Mouse (Mus musculus) brain, embryonic 14.5 days (tissue): Measurements from ENCODE around the gene 2010111I01Rik. TPM values are rescaled to one million over a fixed set of nuclear protein-coding genes. Genes with fewer than 3 reads are reported as not detected.
"Not testable (repeated sequence)": the region's sequence is repeated elsewhere in the genome, so short reads cannot be mapped to it uniquely, and the experiment has no call there.

Experiments
- DNase-seq: peaks from one replicate; pipeline ENCODE4 v3.0.0-alpha.2; 2011; ENCODE audit warnings: low read depth
- CTCF ChIP-seq: fragments of 200-500 bp; IDR thresholded peaks from 2 replicates; pipeline ENCODE4 v1.5.1; 2012; ENCODE audit warnings: inconsistent platforms, mild to moderate bottlenecking, moderate library complexity, borderline replicate concordance; ENCODE audit not compliant: insufficient read depth, insufficient read length; ENCODE audit errors: extremely low read depth
- POLR2A ChIP-seq: fragments of 200-500 bp; IDR thresholded peaks from 2 replicates; pipeline ENCODE4 v1.6.1; 2012; ENCODE audit warnings: mild to moderate bottlenecking, inconsistent platforms, borderline replicate concordance; ENCODE audit not compliant: poor library complexity, insufficient read depth, insufficient read length, severe bottlenecking; ENCODE audit errors: extremely low read depth
- polyA plus RNA-seq: library from polyadenylated mRNA; depleted of rRNA; stranded (reverse); fragments of >200 nt; gene quantifications from 2 replicates; pipeline ENCODE4 v1.2.3, GENCODE M21; 2012

Gene 2010111I01Rik
- polyA plus RNA-seq, 1 experiment: 27.2 TPM

DNA sequence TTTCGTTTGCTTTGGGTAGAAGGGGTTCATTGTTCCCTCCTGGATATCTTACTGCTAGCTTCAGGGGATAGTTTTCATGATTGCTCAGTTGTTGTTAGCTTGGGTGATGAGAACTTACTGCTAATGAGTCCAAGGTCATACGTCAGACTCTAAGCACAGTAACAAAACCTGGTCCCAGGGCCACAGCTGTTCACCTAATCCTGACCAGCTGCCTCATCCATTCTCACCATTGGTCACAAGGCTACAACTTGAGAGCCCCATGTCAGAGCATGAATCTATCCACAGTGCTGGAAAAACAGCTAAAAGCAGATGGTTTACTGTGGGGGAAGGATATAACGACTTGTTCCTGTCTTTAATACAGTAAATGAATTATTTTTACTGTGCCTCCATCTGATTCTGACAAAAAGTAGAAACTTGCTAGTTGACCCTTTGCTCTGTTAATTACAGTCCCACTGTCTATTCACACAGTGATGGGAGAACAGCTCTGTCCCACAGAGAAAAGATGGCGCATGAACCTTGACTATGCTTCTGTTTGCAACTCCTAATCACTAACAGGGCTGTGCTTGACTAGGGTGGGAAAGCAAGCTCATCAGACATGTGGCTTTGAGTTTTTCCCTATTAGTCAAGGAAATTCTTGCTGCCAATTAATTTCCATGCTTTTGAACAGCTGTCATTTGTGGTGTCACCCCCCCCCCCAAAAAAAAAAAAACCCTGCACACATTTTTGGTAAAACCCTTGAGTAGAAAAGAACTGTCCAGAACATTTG is 103.9 kb downstream of the 2010111I01Rik start:
- DNase-seq: no peak
- TF ChIP-seq CTCF (no peak), POLR2A (no peak)

DNA sequence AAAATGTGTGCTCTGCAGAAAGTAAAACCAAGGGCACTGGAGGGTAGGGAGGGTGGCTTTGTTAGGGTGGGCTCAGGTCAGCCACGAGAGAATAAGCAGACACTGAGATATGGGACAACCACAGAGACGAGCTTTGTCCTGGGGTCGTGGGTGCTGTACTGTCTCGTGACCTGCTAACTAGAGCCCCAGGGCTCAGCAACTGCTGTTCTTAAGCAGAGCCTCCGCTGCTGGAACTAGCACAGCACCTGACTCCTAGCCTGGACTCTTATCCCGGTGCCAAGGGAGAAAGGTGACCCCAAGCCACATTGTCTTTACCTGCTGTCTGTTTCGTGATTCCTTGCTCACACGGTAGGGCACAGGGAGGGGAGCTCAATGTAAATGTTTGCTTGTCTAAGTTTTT is 107.2 kb downstream of the 2010111I01Rik start:
- no peak for TF ChIP-seq POLR2A
- no peak for TF ChIP-seq CTCF
- DNase-seq: no peak

DNA sequence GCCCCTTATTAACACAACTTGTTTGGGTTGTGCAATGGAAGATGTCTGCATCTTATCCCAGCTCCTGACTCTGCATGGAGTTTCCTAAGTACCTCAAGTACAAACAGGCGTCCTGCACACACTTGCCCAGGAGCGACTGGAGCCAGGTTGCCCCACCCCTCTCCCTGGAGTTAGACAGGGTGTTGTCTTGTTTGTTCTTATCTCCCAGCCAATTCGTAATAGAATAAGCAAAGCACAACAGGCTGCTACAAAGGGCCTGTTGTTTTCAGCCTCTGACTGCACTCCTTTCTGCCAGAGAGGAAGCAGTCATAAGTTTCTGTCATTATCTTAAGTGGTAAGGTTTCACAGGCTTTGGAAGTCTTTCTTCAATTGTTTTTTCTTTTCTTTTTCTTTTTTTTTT is 107.7 kb downstream of the 2010111I01Rik start:
- no peak for DNase-seq
- TF ChIP-seq CTCF (no peak), POLR2A (no peak)

DNA sequence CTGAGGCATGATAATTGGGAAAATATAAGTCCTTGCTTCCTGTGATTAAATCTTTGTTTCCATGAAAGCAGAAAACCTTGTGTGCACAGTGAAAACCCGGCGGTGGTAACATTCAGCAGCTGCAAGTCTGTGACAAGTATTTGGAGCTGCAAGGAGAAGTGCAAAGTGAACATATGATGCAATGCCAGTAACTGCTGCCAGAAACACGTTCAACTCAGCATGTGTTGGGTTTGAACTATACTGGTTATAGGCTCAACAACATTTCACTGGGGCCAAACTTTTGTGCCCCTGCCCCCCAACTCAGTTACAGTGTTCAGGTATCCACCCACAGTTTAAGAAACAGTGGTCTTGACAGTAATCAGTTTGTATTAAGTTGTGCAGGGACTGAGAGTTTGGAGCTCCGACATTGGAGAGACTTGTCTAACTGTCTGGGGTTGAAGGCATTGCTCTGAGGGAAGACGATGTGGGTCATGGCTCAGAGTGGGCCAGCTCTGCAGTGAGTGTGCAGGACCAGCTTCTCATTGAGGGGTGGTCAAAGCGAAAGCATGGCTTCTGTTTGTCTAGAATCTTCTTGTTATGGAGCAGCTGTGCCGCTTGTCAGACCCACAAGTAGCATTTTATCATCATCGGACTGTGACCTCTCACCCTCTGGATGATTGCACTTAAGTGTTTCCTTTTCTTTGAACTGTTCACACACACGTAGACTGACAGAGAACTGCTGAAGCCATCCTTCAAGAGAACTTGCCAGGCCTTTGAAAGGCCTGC is 109.4 kb downstream of the 2010111I01Rik start:
- DNase-seq: peak; percentile 74
- TF ChIP-seq POLR2A (no peak), CTCF (no peak)

DNA sequence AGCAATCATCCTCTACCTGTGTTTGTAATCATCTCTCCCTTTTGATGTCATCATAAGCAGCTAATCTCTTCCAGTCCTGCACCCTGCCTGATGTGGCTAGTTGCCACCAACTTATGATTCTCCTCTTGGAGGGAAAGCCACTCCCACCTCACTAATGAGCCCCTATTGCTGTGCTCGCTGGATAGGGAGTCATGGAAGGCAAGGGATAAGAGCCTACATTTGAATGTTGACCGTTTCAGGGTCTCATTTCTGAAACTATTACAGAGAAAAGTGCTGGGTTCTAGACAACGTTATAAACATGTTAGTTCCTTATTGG is 109.9 kb downstream of the 2010111I01Rik start:
- TF ChIP-seq CTCF (no peak), POLR2A (no peak)
- no peak for DNase-seq

DNA sequence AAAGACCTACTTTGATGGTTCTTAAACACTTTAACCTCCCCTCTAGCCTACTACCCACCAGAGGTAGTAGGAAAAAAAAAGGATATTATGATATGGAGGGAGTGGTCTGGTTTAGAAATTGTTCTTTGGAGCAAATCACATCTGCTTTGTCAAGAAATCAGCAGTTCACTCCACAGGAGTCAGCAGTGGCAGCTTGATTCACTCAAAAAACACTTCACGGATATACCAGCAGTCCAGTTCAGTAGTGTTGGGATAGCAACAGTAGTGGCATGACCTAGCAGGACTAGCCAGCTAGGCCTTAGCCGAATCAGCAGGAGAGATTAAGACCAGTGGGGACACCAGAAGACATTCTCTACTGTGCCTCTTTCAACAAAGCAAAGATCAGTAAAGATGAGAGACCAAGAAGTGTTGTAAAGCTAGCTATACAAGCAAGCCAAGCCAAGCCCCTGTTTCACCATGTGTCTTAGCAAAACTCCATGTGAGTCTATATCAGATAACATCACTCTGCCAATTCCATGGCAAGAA is 110.7 kb downstream of the 2010111I01Rik start:
- DNase-seq: no peak
- TF ChIP-seq POLR2A: no peak

DNA sequence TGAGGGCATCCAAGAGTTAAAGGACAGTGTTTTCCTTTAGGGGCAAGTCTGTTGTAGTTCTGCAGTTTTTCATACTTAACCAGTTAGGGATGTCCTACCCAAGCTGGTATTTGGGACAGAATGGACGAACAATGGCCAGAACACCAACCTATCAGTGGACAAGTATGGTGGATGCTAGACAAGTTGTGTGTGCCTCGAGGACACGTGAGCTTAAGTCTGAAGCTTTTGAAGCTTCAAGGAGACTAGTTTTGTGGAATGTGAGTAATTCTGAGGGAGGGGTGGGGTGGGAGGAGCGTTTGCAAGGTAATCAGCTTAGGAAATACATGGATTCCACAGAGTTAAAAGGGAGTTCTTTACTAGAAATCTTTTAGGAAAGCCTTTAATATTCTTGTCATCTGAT is 115.5 kb downstream of the 2010111I01Rik start:
- TF ChIP-seq CTCF: no peak
- TF ChIP-seq POLR2A: no peak
- no peak for DNase-seq

DNA sequence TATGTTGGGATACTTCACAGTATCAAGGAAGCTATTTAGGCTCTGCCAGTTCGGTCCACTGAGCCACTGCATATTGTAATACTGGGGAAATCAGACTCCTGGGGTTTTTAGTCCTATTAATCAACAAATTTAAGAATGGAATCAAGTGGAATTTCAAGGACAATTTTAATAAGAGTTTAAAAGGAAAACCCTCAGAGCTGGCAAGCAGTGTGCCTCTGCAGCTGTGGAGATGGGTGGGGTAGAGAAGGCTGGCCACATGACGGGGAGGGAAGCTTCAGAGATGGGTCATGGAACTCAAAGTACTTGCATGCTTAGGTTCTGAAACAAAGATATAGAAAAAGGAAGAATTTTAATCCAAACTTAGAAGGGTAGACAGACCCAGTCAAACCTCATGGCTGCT is 116.1 kb downstream of the 2010111I01Rik start:
- TF ChIP-seq POLR2A: no peak
- no peak for TF ChIP-seq CTCF
- DNase-seq: no peak

DNA sequence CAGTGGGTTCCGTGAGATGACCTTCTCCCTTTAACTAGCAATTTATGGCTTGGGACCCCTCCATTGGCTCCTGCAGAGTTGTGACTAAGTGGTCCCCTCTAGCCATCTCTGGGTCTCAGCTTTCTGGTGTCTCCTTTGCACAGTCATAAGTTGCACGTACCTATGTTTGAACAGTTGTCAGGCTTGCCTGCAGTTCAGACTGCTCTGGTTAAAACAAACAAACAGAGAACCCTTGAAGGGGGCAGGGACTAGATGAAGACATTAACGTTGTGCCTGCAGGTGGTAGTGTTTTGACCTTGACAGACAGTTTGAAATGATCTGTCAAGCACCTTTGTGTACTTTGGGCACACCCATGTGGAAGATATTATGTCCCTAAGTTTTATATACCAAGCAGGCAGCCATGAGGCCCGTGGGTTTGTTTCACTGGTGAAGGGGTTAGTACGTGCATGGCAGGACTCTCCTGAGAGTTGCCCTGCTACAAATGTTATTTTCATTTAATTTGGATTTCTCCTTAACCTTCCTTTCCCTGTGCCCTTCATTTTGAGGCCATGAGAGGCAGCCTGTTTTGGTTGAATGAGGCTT is 118.0 kb downstream of the 2010111I01Rik start:
- TF ChIP-seq CTCF (no peak), POLR2A (no peak)

DNA sequence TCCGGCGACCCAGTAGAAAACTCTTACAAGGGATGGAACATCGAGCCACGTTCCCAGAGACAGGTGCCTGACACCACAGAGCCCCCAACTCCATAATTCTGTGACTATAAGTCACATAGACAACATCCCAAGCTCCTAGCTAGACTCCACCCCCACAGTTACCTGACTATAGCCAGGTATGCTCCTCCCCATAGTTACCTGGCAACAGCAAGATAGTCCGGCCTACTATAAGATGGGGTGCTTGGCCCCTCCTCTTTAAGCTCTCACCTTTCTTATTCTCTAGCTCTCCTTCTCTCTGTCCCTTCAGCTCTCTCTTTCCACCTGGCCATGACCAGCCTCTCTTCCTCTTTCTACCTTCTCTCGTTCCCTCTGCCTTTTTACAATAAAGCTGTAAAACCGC is 118.4 kb downstream of the 2010111I01Rik start:
- DNase-seq: not testable (repeated sequence)

More for the DNA sequence above, 118.0 kb downstream of the 2010111I01Rik start:
- no peak for DNase-seq

DNA sequence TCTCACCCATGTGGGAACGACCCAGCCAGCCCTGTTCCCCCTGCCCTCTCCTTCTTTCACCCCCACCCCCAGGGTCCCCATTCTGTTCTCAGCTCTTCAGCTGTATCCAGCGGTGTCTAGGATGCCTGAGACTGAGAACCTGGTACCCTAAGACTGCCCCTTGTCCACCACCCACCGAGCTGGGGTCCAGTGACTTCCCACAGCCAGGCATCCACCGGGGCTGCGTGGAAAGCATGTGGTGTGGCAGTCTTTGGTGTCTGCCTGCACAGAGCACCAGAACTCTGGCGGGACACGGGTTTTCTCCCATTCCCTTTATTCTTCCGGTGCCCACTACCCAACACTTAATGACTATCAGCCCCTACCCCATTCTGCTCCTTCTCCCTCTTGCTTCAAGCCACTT is 119.0 kb downstream of the 2010111I01Rik start:
- no peak for DNase-seq
- TF ChIP-seq CTCF (no peak), POLR2A (no peak)
